Mouse (Mus musculus): ENCODE results near the gene Tyrp1.

- TF ChIP-seq HCFC1 (IDR thresholded peaks at IDR 0.05; ENCODE audit: borderline replicate concordance, insufficient read depth, low read length), result no peak
- TF ChIP-seq ZC3H11A (IDR thresholded peaks at IDR 0.05; ENCODE audit: borderline replicate concordance, low read depth, low read length), result no peak
- no peak for TF ChIP-seq MAFK (IDR thresholded peaks at IDR 0.05; ENCODE audit: insufficient read depth, low read depth, low read length)
- peak; percentile 85 for TF ChIP-seq ZNF384 (IDR thresholded peaks at IDR 0.05; ENCODE audit: low read depth, low read length)
Observed at GRCm38 (mm10) chr4:80874121-80874859, 40.4 kb downstream of the Tyrp1 start.

All from ES-E14 (cell line).